Mouse (Mus musculus): ENCODE data around the gene Gm20388. TPM values are rescaled to one million over a fixed set of nuclear protein-coding genes. Genes with fewer than 3 reads are reported as not detected.
"Not testable (repeated sequence)": the region's sequence is repeated elsewhere in the genome, so short reads cannot be mapped to it uniquely, and the experiment has no call there.

Gm20388 gene
- polyA plus RNA-seq, 1 experiment from 2014 or later: not detected

GRCm38 (mm10) chr8:123039376-123040109, 3128.9 kb downstream of the Gm20388 start:
- Histone ChIP-seq H3K9me3 (no peaks in the 10 kb centered on the region), H3K27me3 (no peaks in the 10 kb centered on the region), H3K27ac (0 out of 2 replicates have a peak overlapping the region, but pooled peaks have one; percentile 97), H3K36me3 (peaks cover 4% of the 10 kb centered on the region; the same call in 1 of the 2 replicates), H3K9ac (peak overlapping the region; percentile 4; the same call in 1 of the 2 replicates), H3K4me1 (peaks cover 47% of the 10 kb centered on the region), H3K4me2 (peak overlapping the region; percentile 70), H3K4me3 (peak overlapping the region; percentile 100)
- no peak for ATAC-seq (ENCODE audit: insufficient number of reproducible peaks, insufficient read depth, low FRiP score, low TSS enrichment, low read depth)
- WGBS: 75% methylated on average over 11 of the region's 11 CpGs

- H3K27ac ChIP-seq: 0 out of 2 replicates have a peak overlapping the region, but pooled peaks have one; percentile 97
- peak overlapping the region; percentile 100 for H3K4me3 ChIP-seq
- peaks cover 42% of the 10 kb centered on the region for H3K4me1 ChIP-seq
- no peaks in the 10 kb centered on the region for H3K9me3 ChIP-seq
- no peaks in the 10 kb centered on the region for H3K27me3 ChIP-seq
- H3K36me3 ChIP-seq: peaks cover 6% of the 10 kb centered on the region; the same call in 1 of the 2 replicates
- no peak for ATAC-seq (ENCODE audit: insufficient number of reproducible peaks, insufficient read depth, low FRiP score, low TSS enrichment, low read depth)
- 11% methylated on average over 4 of the region's 4 CpGs for WGBS
- H3K4me2 ChIP-seq: peak overlapping the region; percentile 70
- H3K9ac ChIP-seq: peak overlapping the region; percentile 100; the same call in 1 of the 2 replicates
These were observed 3129.5 kb downstream of the Gm20388 start for GRCm38 (mm10) chr8:123040110-123040650.

- Histone ChIP-seq H3K27ac (peak overlapping the region; percentile 97), H3K36me3 (peaks cover 6% of the 10 kb centered on the region; the same call in 1 of the 2 replicates), H3K9ac (peak overlapping the region; percentile 100), H3K27me3 (no peaks in the 10 kb centered on the region), H3K4me3 (peak overlapping the region; percentile 100), H3K9me3 (no peaks in the 10 kb centered on the region), H3K4me2 (peak overlapping the region; percentile 70), H3K4me1 (peaks cover 36% of the 10 kb centered on the region)
- under 1% methylated on average over 68 of the region's 71 CpGs for WGBS
- ATAC-seq (ENCODE audit: insufficient number of reproducible peaks, insufficient read depth, low FRiP score, low TSS enrichment, low read depth): no peak
These were observed 3130.6 kb downstream of the Gm20388 start for GRCm38 (mm10) chr8:123041008-123041773.

- H3K36me3 ChIP-seq: peaks cover 6% of the 10 kb centered on the region; the same call in 1 of the 2 replicates
- under 1% methylated on average over 54 of the region's 60 CpGs for WGBS
- H3K9ac ChIP-seq: peak overlapping the region; percentile 100
- ATAC-seq (ENCODE audit: insufficient number of reproducible peaks, insufficient read depth, low FRiP score, low TSS enrichment, low read depth): no peak
- no peaks in the 10 kb centered on the region for H3K27me3 ChIP-seq
- peak overlapping the region; percentile 97 for H3K27ac ChIP-seq
- H3K4me1 ChIP-seq: peaks cover 36% of the 10 kb centered on the region
- H3K9me3 ChIP-seq: no peaks in the 10 kb centered on the region
- H3K4me2 ChIP-seq: peak overlapping the region; percentile 70
- H3K4me3 ChIP-seq: peak overlapping the region; percentile 100
These were observed 3131.1 kb downstream of the Gm20388 start for GRCm38 (mm10) chr8:123041774-123042105.

GRCm38 (mm10) chr8:123042158-123042973, 3131.7 kb downstream of the Gm20388 start, which contains the start of gene Ankrd11:
Gene Ankrd11, minus strand, starts transcription at chr8:123042277.
- under 1% methylated on average over 67 of the region's 91 CpGs for WGBS
- H3K4me2 ChIP-seq: peak within 1 kb of the TSS; percentile 70
- peak within 1 kb of the TSS; percentile 100 for H3K9ac ChIP-seq
- H3K9me3 ChIP-seq: no peaks in the 10 kb centered on the region
- ATAC-seq (ENCODE audit: insufficient number of reproducible peaks, insufficient read depth, low FRiP score, low TSS enrichment, low read depth): peak; percentile 98
- peaks cover 35% of the 10 kb centered on the region for H3K4me1 ChIP-seq
- H3K27me3 ChIP-seq: no peaks in the 10 kb centered on the region
- H3K4me3 ChIP-seq: peak within 1 kb of the TSS; percentile 100
- peak within 1 kb of the TSS; percentile 97 for H3K27ac ChIP-seq
- peaks cover 6% of the 10 kb centered on the region; the same call in 1 of the 2 replicates for H3K36me3 ChIP-seq

- Histone ChIP-seq H3K36me3 (peaks cover 6% of the 10 kb centered on the region; the same call in 1 of the 2 replicates), H3K4me2 (peak overlapping the region; percentile 70), H3K27ac (peak overlapping the region; percentile 97), H3K27me3 (no peaks in the 10 kb centered on the region), H3K9ac (peak overlapping the region; percentile 100), H3K4me1 (peaks cover 32% of the 10 kb centered on the region), H3K4me3 (peak overlapping the region; percentile 100), H3K9me3 (no peaks in the 10 kb centered on the region)
- no peak for ATAC-seq (ENCODE audit: insufficient number of reproducible peaks, insufficient read depth, low FRiP score, low TSS enrichment, low read depth)
- WGBS: 20% methylated on average over 22 of the region's 22 CpGs
These were observed 3132.5 kb downstream of the Gm20388 start for GRCm38 (mm10) chr8:123042974-123043625.

- Histone ChIP-seq H3K27ac (no peak overlapping the region), H3K4me3 (no peak overlapping the region), H3K4me2 (no peak overlapping the region), H3K27me3 (no peaks in the 10 kb centered on the region), H3K36me3 (peaks cover 6% of the 10 kb centered on the region; the same call in 1 of the 2 replicates), H3K9ac (no peak overlapping the region), H3K9me3 (no peaks in the 10 kb centered on the region), H3K4me1 (peaks cover 32% of the 10 kb centered on the region)
- WGBS: 82% methylated on average over 3 of the region's 3 CpGs
- ATAC-seq (ENCODE audit: insufficient number of reproducible peaks, insufficient read depth, low FRiP score, low TSS enrichment, low read depth): no peak
These were observed 3133.3 kb downstream of the Gm20388 start for GRCm38 (mm10) chr8:123043941-123044340.

- not testable (repeated sequence) for ATAC-seq (ENCODE audit: insufficient number of reproducible peaks, insufficient read depth, low FRiP score, low TSS enrichment, low read depth)
- 93% methylated on average over 23 of the region's 23 CpGs for WGBS
These were observed 3134.2 kb downstream of the Gm20388 start for GRCm38 (mm10) chr8:123044743-123045425.

GRCm38 (mm10) chr8:123046706-123047105, 3136.1 kb downstream of the Gm20388 start:
- Histone ChIP-seq H3K9me3 (no peaks in the 10 kb centered on the region), H3K27ac (no peak overlapping the region), H3K9ac (no peak overlapping the region), H3K27me3 (no peaks in the 10 kb centered on the region), H3K36me3 (peaks cover 6% of the 10 kb centered on the region; the same call in 1 of the 2 replicates), H3K4me2 (no peak overlapping the region), H3K4me3 (no peak overlapping the region), H3K4me1 (peaks cover 13% of the 10 kb centered on the region)
- no peak for ATAC-seq (ENCODE audit: insufficient number of reproducible peaks, insufficient read depth, low FRiP score, low TSS enrichment, low read depth)
- WGBS: 74% methylated on average over 4 of the region's 4 CpGs

More at GRCm38 (mm10) chr8:123044743-123045425, 3134.2 kb downstream of the Gm20388 start:
- not testable (repeated sequence) for H3K4me3 ChIP-seq, H3K9me3 ChIP-seq, H3K4me2 ChIP-seq, H3K27ac ChIP-seq, H3K9ac ChIP-seq, H3K27me3 ChIP-seq, H3K36me3 ChIP-seq
- peaks cover 23% of the 10 kb centered on the region for H3K4me1 ChIP-seq

- peaks cover 13% of the 10 kb centered on the region for H3K4me1 ChIP-seq
- ATAC-seq (ENCODE audit: insufficient number of reproducible peaks, insufficient read depth, low FRiP score, low TSS enrichment, low read depth): no peak
- H3K27me3 ChIP-seq: no peaks in the 10 kb centered on the region
- no peaks in the 10 kb centered on the region for H3K9me3 ChIP-seq
- H3K36me3 ChIP-seq: peaks cover 6% of the 10 kb centered on the region; the same call in 1 of the 2 replicates
- no peak overlapping the region for H3K27ac ChIP-seq
- no peak overlapping the region for H3K4me3 ChIP-seq
- H3K9ac ChIP-seq: no peak overlapping the region
- H3K4me2 ChIP-seq: no peak overlapping the region
- WGBS: 87% methylated on average over 7 of the region's 7 CpGs
These were observed 3137.2 kb downstream of the Gm20388 start for GRCm38 (mm10) chr8:123047827-123048226.
